Mouse (Mus musculus) adrenal gland, postnatal 25 days (tissue): Measurements from ENCODE around the gene Slc26a8. TPM values are rescaled to one million over a fixed set of nuclear protein-coding genes. Genes with fewer than 3 reads are reported as not detected.
A peak's percentile ranks its signal among the peaks of the same experiment; 100 is the strongest.

Source experiments
- DNase-seq: peaks from one replicate; pipeline ENCODE4 v3.0.0; 2021; ENCODE audit warnings: mixed read lengths
- total RNA-seq: library from RNA; stranded (reverse); gene quantifications from 2 replicates; pipeline ENCODE4 v1.2.3, GENCODE M21; 2021

The Slc26a8 gene
- total RNA-seq, 1 experiment from 2014 or later, result 1.9 TPM

DNA sequence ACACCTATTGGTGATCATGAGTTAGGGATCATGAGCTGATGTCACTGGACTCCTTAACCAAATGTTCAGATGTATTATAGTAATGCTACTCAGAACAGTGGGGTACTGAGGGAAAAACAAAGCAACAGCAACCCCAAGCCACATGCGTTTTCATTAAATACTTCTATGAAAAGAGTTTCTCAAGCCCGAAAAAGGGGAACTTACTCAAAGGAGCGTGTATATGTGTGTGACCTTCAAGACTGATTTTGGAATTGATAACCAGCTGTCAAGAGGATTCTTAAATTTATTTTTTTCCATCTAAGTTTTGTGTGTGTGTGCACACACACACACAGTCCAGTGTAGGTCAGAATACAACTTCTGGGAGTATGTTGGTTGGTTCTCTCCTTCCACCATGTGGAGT, 49.9 kb downstream of the Slc26a8 start:
- DNase-seq, result no peak

DNA sequence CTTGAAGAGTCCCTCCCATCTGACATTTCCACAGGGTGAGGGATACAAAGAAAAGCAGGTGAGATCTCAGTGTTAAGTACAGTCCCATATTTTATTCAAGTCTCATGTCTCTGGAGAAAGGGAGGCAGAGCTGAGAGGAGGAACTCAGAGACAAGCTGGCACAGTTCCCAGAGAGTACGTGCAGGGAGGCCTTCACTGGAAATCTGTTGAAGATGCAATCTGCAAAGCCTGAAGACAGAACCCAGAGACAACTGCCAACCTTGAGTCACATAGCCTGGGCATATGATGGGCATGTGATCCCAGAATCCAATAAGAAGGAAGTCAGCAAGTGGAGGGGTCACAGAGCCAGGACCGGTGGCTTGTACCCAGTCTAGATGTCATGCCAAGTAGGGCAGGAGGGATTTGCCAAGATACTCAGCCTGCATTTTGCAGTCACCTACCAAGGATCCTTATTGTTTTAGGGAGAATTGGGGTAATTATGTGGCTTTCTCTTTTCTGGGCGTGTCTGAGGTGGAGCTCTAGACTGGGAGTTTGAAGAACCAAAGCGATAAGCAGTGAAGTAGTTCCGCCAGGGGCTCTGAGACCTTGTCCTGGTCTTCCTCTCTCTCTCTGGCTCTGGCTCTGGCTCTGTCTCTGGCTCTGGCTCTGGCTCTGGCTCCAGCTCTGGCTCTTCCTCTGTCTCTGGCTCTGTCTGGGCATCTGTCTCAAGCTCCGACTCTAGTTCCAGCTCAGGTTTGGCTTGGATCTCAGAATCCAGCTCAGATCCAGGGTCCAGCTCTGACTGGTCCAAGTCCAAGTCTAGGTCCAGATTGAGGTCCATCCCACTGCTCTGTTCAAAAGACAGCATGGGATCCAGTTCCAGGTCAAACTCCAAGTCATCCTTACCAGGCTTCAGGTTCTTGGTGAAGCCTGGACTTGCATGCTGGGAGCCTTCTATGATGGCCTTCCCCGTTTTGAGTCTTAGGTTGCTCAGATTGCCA, 52.0 kb downstream of the Slc26a8 start:
- DNase-seq, result peak; percentile 9

DNA sequence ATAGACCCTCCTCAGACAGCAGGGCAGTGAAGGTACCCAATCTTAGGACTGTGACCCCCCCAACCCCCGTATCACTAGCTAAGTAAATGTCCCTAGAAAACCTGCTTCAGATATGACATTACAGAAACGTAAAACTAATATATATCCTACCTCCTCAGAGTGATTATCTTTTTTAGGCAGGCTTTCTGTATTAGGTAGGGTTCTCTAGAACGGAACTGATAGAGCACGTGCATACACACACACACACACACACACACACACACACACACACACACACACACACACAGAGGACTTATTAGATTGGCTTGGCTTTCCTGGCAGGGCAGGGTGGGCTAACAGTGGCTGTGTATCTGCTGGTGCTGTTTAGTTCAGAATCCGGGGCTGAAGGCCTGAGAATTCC, 54.2 kb downstream of the Slc26a8 start:
- no peak for DNase-seq

DNA sequence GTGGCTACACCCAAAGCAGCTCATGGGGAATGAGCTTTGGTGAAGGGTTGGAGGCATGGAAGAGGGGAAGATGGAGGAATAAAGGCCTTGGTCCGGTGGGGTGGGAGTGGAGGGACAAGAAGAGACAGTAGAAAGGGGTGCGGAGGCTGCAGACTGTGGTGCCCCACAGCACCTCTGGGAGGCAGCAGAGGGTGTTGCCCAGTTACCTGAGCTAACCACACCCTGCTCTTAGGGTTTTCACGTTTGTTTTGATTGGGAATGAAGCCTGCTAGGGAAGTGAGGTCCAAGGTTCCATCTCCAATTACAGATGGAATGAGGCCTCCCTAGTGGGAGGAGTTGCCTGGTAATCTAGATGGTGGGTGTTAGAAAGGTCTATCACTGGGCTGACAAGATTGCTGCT, 60.9 kb downstream of the Slc26a8 start:
- DNase-seq, result no peak

DNA sequence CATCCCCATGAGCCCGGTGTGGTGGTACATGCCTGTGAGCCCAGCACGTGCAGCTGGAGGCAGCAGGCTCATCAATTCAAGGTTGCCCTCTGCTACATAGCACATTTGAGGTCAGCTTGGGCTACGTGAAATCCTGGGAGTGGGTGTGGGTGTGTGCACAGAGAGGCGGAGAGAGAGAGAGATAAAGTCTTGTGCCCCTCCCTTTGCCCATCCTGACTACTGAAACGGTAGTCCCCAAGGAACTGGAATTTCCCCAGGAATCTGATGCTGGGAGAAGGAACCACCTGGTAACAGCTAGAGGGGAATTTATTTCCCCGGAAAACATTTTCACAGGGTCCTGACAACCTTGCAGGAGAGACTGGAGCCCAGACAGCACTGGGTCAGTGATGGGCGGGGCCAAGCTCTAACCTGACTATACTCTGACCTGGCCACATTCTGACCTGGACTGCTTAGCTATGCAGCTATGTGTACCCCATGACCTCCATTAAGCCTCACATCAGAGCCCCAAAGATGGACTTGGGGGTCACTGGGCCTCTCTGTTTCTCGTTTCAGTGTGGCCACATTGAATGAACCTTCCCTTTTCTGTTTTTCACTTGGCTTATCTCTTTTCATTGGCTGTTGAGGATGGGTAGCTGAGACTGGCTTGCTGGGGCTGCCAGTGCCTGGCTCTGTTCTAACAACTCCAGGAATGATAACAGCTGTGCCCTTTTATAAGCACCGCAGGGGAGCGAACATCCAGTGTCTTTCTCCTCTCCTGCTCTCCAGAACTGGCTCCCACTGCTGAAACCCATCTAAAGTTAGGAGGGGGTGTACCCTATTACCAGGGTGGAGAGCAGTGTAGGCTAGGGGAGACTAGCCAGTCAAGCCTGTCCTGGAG, 61.5 kb downstream of the Slc26a8 start:
- DNase-seq, result no peak

DNA sequence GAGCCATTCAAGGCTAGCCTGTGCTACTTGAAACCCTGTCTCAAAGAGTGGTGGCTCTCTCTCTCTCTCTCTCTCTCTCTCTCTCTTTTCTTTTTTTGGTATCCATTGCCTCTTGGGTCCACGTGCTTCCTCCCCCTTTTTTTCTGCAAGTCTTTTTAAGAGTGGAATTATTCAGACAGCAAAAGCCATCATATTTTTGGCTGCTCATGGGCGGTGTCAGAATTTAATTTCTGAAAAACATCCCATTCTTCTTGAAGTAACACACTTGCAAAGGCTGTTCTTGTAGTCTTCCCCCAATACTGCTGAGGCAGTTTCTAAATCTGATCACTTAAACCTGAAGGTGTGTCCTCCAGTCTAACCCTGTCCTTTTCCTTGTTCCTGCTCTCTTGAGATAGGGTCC, 63.1 kb downstream of the Slc26a8 start:
- no peak for DNase-seq

DNA sequence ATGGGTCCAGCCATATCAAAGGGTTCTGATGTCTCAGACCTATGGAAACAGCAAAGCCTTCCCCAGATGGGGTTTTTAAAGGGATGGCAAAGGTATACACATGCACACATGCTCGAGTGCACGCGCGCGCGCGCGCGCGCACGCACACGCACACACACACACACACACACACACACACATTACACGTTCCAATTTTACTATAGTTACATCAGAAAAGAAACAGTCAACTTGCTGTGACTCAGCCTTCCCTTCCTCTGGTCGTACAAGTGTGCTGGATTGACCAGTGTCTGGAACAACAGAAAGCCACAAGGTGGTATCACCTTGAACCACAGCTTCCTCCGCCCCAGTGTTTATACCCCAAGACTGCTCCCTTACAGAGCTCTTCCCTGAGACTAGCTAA, 64.7 kb downstream of the Slc26a8 start:
- DNase-seq, result no peak

DNA sequence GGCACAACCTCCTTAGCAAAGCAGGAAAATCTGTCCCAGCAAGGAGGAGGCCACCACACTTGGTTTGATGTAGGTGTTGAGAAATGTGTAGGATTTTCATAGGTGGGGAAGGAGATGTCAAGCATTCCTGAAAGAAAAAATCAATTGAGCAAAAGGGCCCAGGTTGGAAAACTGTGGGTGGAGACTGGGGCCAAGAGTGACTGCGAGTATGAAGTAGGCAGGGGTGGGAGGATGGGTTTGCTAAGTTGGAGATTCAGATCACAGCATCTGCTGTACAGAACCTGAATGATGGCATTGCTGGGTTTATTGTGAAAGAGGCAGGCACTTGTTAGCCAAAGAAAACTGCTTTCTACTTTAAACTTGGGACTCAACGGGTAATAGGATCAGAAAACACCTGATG, 65.2 kb downstream of the Slc26a8 start:
- no peak for DNase-seq

DNA sequence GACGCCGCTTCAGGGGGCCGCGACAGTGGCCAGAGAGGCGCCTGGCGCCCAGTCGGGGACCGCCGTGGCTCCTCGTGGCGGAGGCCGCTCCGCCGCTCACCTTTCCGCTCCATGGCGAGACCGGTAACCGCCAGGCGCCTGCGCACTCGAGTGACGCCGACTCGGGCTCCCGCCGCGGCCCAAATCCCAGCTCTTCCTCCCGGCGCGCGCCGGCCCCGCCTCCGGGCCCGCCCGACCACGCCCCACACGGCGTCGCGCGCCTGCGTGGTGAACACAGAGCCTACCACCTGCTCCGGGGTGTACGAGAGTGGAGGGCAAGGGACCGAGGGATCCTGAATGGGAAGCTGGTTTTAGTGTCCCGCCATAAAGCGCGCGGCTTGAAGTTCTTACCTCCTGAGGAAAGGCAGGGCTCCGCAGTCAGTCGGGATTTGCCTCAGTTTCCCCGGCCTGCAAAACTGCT, 67.7 kb downstream of the Slc26a8 start, which contains the start of gene Srpk1:
TSS of gene Srpk1 (minus strand) at position 410 of the 460 bp plus-strand sequence.
- DNase-seq, result peak; percentile 96

DNA sequence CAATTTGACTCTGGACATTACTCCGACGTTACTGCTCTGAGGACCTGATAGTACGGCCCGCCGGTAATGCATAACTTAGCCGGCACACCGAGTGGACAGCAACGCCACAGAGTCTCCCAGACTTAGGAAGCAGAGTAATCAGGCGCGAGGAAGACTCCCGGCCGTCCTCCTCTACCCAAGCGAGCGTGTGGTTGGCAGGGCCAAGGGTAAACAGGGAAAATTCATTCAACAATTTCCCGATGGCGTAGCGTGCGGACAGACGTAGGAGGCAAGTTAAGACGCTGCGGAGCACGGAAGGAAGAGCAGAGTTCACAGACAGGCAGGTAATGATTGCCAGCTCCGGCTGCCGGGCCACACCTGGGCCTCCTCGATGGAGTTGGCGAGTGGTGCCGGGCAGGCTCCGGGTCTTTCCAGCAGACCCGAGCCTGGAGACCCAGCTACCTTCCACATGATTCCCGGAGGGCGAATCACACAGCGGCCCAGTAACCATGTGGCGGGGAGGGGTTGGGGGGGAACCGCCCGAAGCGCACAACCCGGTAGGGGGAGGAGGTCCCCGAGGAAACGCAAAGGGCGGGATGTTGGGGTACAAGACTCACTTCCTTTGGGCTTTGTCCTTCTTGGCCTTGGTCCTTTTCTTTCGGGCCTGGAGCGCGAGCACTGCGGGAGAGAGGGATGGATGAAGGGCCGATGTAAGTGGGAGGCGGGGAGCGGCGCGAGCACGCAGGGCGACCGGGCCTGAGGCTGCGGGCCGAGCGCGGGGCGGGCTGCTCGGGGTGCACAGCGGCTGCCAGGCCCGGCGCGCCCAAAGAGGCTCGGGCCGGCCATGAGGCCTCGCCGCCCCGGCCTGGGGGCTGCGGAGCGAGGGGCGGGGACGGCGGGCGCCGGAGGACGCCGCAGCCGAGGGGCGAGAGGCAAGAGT, 68.4 kb downstream of the Slc26a8 start:
- DNase-seq, result peak; percentile 65

DNA sequence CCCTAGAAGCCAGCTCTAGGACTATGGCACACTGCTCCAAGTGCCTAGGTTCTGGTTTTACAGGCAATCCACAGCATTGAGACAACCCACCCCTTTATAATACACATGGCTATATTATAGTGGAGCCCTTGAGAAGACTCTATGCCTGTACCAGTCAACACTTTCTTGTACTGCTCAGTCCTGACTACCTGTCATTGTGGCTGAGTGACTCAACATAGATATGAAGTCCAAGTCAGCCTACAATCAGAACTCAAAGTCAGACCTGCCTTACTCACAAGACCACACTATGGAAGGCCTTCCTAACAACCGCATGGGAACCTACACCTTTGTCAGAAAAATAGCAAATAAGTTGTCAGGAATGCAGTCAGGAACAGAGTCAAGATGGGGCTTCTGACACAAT, 71.3 kb downstream of the Slc26a8 start:
- DNase-seq, result no peak

DNA sequence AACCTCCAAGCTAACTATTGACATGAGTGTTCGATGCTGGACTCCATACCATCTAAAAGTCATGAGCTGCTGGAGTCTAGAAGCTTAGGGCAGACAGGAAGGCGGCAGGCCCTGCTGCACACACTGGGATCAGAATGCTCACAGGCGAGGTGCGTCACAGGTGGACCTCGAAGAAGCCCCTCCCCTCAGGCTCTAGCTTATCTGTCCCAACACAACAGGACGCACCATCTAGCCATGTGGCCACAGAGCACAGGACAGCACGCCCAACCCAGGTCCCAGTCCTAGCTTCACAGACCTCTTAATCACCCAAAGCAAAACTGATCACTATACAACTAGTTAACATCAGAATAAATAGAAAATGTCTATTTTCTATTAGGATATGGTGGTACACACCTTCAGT, 71.9 kb downstream of the Slc26a8 start:
- DNase-seq, result no peak

DNA sequence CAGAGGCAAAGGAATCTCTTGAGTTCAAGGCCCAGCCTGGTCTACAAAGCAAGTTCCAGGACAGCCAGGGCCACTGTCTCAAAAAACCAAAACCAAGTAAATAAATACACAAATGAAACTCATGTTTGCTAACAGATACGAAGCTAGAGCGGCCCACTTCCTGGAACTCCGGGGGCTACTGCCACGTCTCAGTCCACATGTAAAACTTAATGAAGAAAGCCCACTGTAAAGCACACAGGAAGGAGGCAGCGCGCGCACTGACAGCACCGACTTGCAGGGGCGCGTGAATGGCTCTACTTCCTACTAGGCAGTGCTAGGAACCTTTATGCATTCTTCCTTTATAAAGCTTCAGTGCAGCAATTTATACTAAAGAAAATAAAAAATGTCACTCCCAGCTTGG, 72.4 kb downstream of the Slc26a8 start:
- no peak for DNase-seq

DNA sequence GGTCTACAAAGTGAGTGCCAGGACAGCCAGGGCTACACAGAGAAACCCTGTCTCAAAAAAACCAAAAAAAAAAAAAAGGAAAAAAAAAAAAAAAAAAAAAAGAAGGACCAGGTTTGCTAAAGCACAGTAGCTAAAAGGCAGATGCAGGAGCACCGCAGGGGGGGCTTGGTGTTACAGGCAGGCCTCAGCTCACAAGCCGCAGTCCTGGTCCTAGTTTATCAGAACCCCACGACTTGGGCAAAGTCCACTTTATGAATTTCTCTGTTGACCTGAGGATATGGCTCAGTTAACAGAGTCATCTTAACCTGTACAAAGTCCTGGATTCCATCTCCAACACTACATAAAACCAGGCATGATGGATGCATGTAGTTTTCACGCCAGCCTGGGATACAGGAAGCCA, 74.7 kb downstream of the Slc26a8 start:
- DNase-seq, result no peak

DNA sequence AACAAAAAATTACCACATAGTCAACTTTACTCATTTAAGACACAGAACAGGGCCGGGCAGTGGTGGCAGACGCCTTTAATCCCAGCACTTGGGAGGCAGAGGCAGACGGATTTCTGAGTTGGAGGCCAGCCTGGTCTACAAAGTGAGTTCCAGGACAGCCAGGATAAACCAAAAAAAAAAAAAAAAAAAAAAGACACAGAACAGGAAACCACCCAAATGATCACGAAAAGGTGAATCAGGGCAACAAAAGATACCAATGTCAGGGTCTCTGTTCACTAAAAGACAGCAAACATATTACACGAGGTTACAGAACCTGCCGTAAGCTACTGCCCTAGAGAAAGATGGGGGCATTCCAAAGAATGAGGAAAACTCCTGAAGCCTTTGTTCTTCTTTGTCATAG, 76.9 kb downstream of the Slc26a8 start:
- DNase-seq, result no peak

DNA sequence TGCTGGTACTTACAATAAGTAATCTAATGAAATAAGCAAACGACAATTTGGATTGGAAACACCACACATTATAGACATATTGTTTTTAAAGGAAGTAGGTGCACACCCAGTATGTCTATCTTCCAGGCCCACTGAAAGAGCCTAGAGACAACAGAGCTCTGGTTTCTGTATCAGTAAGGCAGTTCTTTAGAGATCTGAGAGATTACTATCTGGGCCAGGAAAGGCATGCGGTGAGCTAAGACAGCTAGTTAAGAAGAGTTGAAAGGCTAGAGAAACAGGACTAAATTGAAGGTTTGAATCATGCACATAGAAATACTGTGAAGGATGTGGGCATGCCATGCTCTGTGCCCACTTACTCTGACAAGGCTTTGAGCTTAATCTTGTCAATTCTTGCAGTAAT, 77.4 kb downstream of the Slc26a8 start:
- no peak for DNase-seq

DNA sequence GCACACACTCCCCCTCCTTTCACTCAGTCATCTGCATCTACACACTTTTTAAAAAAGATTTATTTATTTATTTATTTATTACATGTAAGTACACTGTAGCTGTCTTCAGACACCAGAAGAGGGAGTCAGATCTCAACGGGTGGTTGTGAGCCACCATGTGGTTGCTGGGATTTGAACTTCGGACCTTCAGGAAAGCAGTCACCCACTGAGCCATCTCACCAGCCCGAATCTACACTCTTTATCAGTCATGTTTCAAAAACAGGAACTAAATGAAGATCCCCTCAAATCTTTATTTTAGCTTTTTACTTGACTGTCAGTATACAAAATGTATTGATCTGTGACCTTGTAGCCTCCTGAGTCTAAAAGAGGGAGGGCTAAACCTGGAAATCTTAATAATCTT, 80.5 kb downstream of the Slc26a8 start:
- DNase-seq, result no peak

DNA sequence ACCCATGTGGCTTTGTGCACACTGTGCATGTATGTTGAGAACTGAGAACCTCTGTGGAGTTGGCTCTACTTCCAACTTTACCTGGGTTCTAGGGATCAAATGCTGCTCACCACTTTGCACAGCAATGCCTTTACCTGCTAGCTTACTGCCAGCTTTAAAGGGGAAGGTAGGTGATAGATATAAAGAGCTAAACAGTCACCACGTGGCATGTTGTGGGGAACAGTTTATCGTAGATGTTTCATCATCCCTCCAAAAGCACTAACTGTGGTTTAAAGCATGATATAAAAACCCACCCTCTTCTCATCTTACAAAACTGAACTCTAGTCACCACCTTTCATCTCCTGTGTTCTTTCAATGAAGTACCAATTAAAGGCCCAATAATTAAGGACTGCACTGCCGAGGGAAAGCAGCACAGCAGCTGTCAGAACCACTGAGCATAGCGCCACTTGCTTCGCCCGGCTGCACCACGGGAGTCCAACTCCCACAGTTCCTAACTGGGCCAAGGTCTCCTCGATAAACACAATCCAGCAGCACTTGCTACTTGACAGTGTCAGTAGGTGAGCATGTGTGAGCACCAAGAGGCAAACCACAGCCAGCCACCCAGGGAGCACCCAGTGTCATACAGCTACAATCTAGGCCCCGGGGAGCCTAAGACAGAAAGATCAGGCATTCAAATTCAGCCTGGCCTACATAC, 88.3 kb downstream of the Slc26a8 start:
- DNase-seq, result peak; percentile 32

DNA sequence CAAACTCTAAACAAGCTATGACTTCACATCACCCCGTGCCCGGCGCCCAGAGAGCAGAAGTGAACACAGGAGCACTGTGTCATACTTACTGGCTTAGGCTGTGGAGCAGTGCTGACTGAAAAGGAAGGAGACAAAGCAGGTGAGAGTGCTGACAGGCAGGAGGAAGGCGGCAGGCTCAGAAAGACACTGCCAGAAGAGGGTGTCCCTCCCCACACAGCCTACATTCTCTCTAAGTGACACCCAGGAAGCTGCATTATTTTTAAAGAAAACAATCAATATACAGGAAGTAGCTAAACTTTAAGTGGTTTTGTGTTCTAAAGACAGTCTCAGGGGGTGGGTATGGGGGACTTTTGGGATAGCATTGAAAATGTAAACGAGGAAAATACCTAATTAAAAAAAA, 89.3 kb downstream of the Slc26a8 start:
- no peak for DNase-seq

DNA sequence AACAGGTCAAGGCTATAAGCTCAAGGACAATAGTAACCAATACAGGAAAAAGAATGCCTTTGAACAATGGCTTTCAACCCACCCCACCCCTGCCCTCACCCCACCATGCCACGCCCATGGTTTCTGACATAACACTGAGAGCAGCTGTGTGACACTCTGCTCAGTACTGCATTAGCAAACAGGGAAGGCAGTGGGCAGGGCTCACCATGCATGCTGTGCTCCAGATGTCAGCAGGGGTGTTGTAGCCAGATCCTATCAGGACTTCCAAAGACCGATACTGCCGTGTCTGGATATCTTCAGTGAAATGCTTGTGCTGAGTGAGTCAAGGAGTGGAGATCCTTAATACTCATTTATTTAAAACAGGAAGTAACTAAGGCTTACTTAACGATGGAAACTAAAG, 96.1 kb downstream of the Slc26a8 start:
- no peak for DNase-seq

DNA sequence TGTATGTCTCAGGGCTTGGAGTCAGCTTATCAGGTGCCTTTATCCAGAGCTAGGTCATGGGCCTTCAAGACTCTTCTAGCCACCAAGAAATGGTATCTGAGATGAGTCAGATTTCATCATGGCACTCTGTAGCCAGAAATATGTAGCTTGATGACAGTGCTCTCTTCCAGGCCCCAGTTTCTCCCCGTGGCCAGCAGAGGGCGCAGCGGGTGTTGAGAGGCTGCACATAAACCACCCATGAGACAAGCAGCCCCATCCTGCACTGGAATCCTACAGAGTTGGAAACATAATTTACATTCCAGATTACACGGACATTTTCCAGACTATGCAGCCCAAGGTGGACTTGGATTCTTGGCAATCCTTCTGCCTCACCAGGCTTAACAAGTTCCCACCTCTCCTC, 97.0 kb downstream of the Slc26a8 start:
- DNase-seq, result peak; percentile 85
